Mouse (Mus musculus): ENCODE data around the gene Rpl3l.

Rpl3l gene

DNA sequence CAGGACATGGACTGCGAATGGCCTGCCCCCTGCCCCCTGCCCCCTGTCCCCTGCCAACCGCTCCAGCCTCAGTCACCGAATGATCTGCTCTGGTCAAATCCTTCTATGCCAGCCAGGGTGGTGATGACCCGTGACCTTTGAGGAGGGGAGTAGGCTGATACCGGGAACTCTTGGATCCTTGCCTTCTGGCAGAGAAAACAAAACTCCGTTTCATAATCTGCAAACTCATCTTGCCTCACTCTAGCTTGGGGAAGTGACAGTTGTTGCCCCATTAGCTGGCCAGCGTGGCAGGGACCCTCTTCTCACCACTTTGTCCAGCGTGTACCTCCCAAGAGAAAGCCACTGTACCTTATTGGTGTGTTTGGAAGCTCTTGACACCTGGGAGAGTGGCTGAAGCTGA, 14.7 kb downstream of the Rpl3l start:
- DNase-seq (ENCODE audit: low spot score): no peak

DNA sequence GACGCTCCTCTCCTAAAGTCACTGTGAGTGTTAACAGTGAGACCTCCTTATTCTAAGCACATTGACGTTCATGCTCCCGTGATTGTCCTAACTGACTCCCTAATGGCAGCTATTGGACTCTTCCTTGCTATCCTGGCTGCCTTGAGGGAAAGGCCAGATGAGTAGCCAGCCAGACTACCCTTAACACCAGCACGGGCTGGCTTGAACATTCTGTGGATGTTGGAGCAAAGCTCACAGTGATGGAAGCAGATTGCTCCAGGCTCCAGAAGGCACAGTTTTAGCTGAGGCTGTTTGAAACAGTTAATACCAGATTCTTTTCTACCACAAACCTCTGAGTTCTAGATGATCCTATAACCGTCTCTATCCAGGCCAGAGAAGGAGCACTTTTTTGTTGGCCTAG, 16.3 kb downstream of the Rpl3l start:
- DNase-seq (ENCODE audit: low spot score): no peak

DNA sequence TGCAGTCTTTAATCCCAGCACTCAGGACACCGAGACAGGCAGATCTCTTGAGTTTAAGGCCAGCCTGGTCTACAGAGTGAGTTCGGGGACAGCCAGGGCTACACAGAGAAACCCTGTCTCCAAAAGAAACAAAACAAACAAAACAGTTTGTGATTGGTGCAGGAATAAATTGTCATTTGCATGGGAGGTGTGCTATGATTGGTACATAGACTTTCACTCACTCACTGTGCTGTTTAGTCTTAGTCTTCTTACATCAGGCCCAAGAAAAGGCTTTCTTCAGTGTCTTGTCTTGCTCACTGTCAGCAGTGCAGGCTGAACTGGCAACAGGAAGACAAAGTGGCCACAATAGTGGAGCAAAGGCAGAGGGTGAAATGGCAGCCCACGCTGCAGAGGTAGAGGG, 16.8 kb downstream of the Rpl3l start:
- no peak for DNase-seq (ENCODE audit: low spot score)

- DNase-seq (ENCODE audit: low spot score): peak; percentile 37
Observed at GRCm38 (mm10) chr17:24745526-24746497, 18.2 kb downstream of the Rpl3l start.

DNA sequence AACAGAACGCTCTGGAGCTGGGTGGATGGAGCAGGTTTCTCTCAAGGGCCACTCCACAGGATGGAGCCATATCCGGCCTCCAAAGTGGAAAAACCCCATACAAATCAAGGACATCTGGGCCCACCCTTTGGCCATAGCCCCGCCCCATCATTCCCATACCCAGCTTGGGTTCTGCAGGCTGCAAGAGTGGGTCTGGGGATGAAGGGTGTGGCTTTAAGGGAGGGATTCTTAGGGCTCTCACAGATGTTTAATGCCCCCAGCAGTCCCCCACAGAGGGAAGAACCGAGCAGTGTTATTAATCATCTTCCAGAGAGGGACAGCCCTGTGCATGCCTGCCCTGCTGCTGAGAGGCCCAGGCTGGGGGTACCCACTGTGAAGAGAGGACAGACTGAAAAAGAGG, 19.4 kb downstream of the Rpl3l start:
- DNase-seq (ENCODE audit: low spot score): no peak

GRCm38 (mm10) chr17:24751528-24751927, 23.9 kb downstream of the Rpl3l start:
- DNase-seq (ENCODE audit: low spot score): no peak

GRCm38 (mm10) chr17:24752415-24753394, 25.1 kb downstream of the Rpl3l start, which contains the start of gene Hs3st6:
Gene Hs3st6, plus strand, starts transcription at chr17:24752988.
- no peak for DNase-seq (ENCODE audit: low spot score)

DNA sequence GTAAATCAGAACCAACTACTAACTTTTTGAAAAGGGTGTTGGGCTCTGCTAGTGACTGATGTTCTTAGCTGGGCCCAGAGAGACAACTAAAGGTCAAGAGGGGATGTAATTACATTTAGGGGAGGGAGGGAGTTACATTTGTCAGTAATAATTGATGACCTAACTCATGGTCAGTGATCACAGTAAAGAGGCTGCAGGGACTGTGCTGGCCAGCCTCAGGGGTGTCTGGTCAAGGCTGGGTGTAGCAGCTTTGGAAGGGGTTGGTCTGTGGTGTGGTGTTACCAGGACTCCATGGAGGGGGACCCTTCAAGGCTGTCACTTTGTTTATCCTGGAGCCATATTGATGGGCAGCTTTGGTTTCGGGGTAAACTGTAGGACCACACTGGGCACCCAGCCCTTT, 29.8 kb downstream of the Rpl3l start:
- DNase-seq (ENCODE audit: low spot score): no peak

- DNase-seq (ENCODE audit: low spot score): no peak
Observed at GRCm38 (mm10) chr17:24761121-24761520, 33.5 kb downstream of the Rpl3l start.

- no peak for DNase-seq (ENCODE audit: low spot score)
Observed at GRCm38 (mm10) chr17:24765016-24765905, 37.6 kb downstream of the Rpl3l start.

- no peak for DNase-seq (ENCODE audit: low spot score)
Observed at GRCm38 (mm10) chr17:24766266-24766875, 38.8 kb downstream of the Rpl3l start.

DNA sequence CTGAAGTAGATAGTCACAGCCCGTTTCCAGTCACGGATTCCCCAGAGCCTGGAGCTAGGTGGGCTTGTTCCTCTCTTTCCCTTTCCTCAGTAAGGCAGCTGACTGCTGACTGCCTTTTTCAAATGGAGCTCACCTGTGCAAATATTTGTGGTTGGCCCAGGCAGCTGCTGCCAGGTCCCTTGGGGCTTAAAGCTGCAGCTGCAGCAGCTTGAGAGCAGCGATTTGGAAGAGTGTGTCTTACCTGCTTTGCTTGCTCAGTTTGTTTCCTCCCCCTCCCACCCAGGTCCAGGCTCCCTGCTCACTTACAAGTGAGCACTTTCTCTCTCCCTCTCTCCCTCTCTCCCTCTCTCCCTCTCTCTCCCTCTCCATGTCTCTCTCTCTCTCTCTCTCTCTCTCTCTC, 41.5 kb downstream of the Rpl3l start:
- no peak for DNase-seq (ENCODE audit: low spot score)

DNA sequence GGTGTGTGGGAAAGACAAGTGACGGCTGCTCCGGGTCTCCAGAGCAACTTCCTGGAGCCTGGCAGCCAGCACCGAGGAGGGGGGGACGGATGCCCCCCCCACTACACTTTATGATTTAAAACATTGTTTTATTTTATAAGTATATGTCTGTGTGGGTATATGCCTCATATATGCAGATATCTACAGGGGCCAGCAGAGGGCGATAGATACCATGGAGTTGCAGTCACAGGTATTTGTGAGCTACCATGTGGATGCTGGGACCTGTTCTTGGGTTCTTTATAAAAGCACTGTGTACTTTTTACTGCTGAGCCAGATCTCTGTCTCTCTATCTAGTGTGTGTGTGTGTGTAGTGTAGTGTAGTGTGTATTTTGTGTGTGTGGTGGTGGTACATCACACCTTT, 45.6 kb downstream of the Rpl3l start:
- DNase-seq (ENCODE audit: low spot score): no peak

DNA sequence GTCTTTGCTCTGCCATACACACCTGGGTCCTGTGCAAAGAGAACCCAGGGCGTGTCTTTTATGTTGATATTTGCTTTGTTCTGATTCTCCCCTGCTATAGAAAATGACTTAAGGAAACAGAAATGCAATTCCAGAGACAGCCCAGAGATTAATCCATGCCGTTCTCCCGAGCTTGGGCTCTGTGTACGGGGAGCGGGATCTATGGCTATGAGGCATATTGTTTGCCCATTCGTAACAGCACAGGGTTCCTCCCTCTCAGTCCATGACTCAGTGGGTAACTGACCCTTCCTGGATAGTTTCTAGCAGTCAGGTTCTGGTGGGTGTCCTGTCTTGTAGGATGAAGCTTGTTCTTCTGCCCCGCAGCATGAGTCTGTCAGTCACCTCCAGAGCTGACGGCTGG, 47.6 kb downstream of the Rpl3l start:
- no peak for DNase-seq (ENCODE audit: low spot score)

DNA sequence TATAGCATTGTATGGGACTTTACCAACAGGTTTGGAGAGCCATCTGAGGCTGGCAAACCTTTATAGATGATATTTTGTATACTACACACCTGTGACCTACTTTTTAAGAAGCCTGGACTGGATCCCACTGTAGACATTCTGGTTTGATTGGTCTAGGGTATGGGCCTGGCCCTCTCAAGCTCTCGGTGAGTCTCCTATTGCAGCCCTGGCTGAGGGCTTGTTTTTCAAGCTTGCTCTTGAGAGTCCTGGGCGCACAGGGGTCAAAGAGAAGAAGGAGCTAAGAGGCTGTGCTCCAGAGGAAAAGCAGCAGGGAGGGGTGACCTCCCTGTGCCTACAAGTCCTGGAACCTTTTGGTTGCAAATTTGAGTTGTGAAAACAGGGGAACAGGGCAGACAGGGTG, 49.5 kb downstream of the Rpl3l start:
- no peak for DNase-seq (ENCODE audit: low spot score)

- DNase-seq (ENCODE audit: low spot score): no peak
Observed at GRCm38 (mm10) chr17:24780821-24781220, 53.2 kb downstream of the Rpl3l start.
